Comparison of ENCODE assay signal across 15 mouse cellular contexts in genomic region chr1:50629473-50630071, GRCm38 (mm10).
DNase-seq lines count a peak whose midpoint lies in the region; ATAC-seq and TF ChIP-seq lines count a peak whose summit lies in the region.
"Had no signal": no experiment of that assay in that cellular context is flagged by ENCODE, and none has a peak within 500 bp of the region (broad histone marks: within the 10 kb centered on the region; RNA-seq: fewer than 3 reads in every experiment).

No protein-coding gene starts in this region.

- intact Hi-C loops in left cerebral cortex, postnatal 4 days (cut with DNase I): no loop called here

- H3K4me1 ChIP-seq in heart, embryonic 16.5 days (ENCODE audit: control insufficient read depth, insufficient read depth, low read length): no peaks in the 10 kb centered on the region
- no peaks in the 10 kb centered on the region for H3K4me1 ChIP-seq in hindbrain, postnatal 0 days (ENCODE audit: insufficient read depth, low read length)
- H3K4me1 ChIP-seq: embryonic facial prominence, embryonic 10.5 days had no signal

- no peak for DNase-seq in heart, adult 8-10 months (ENCODE audit: low spot score)
- peak; percentile 10 to 25 for DNase-seq in cerebellum, adult 18-20 months
- peak; percentile 4 to 17 for DNase-seq in cerebellum, postnatal 14 days
- peak; percentile 10 for DNase-seq in hindbrain, postnatal 0 days (ENCODE audit: low spot score)
- DNase-seq in left cerebral cortex, postnatal 4 days: no peak
- DNase-seq in right cerebral cortex, adult 18-20 months: no peak
- no peak for DNase-seq in right cerebral cortex, postnatal 14 days
- DNase-seq: layer of hippocampus, adult 9-11 months; lung, postnatal 14 days; spleen, adult 18-20 months had no signal

- no peak overlapping the region for H3K4me3 ChIP-seq in heart, embryonic 16.5 days (ENCODE audit: low read length)
- no peak overlapping the region for H3K4me3 ChIP-seq in hindbrain, postnatal 0 days (ENCODE audit: low read length)
- H3K4me3 ChIP-seq: embryonic facial prominence, embryonic 10.5 days; limb, embryonic 10.5 days had no signal

- no peaks in the 10 kb centered on the region for H3K9me3 ChIP-seq in heart, embryonic 16.5 days (replicated peaks; ENCODE audit: control insufficient read depth, low read length)
- H3K9me3 ChIP-seq in hindbrain, postnatal 0 days (ENCODE audit: low read length): no peaks in the 10 kb centered on the region
- H3K9me3 ChIP-seq: embryonic facial prominence, embryonic 10.5 days; limb, embryonic 10.5 days had no signal

- ATAC-seq in heart, embryonic 16.5 days (replicated peaks; ENCODE audit: extremely low read depth, insufficient read depth, low FRiP score): no peak
- ATAC-seq in hindbrain, postnatal 0 days: no peak

- 57% methylated on average over 3 of the region's 3 CpGs for WGBS in heart, embryonic 16.5 days
- WGBS in hindbrain, postnatal 0 days: 57% methylated on average over 3 of the region's 3 CpGs

- no peak overlapping the region for H3K9ac ChIP-seq in heart, embryonic 16.5 days (ENCODE audit: low read length)
- H3K9ac ChIP-seq in hindbrain, postnatal 0 days (replicated peaks; ENCODE audit: low read length): no peak overlapping the region
- H3K9ac ChIP-seq: liver, embryonic 14.5 days had no signal

- H3K36me3 ChIP-seq in heart, embryonic 16.5 days (ENCODE audit: control insufficient read depth, insufficient read depth): no peaks in the 10 kb centered on the region
- H3K36me3 ChIP-seq in hindbrain, postnatal 0 days (ENCODE audit: insufficient read depth, low read length): no peaks in the 10 kb centered on the region
- H3K36me3 ChIP-seq: embryonic facial prominence, embryonic 10.5 days; limb, embryonic 10.5 days had no signal

- no peaks in the 10 kb centered on the region for H3K27me3 ChIP-seq in heart, embryonic 16.5 days (ENCODE audit: control insufficient read depth, insufficient read depth, low read length)
- H3K27me3 ChIP-seq in hindbrain, postnatal 0 days (ENCODE audit: insufficient read depth, low read length): no peaks in the 10 kb centered on the region
- H3K27me3 ChIP-seq: CH12.LX had no signal

- peak overlapping the region; percentile 65 for H3K27ac ChIP-seq in heart, embryonic 16.5 days (ENCODE audit: low read length)
- no peak overlapping the region for H3K27ac ChIP-seq in hindbrain, postnatal 0 days
- H3K27ac ChIP-seq: embryonic facial prominence, embryonic 10.5 days; limb, embryonic 10.5 days; liver, embryonic 14.5 days had no signal

- no peak overlapping the region for H3K4me2 ChIP-seq in heart, embryonic 16.5 days (ENCODE audit: low read depth, low read length)
- H3K4me2 ChIP-seq in hindbrain, postnatal 0 days (ENCODE audit: low read depth, low read length): no peak overlapping the region

- no peak for TF ChIP-seq CTCF in hindbrain, postnatal 0 days (IDR thresholded peaks at IDR 0.05; ENCODE audit: low read depth)

Comparison
In these comparisons a context has a peak if more than half of its experiments do, and no peak if none do; other contexts are left out.
1. DNase-seq: peak in cerebellum, adult 18-20 months (2 of 2), cerebellum, postnatal 14 days (2 of 2) and hindbrain, postnatal 0 days (single experiment); none in heart, adult 8-10 months (single experiment), left cerebral cortex, postnatal 4 days (single experiment), right cerebral cortex, adult 18-20 months (single experiment) and right cerebral cortex, postnatal 14 days (single experiment).